Mouse (Mus musculus): ENCODE data around the gene Gli1. TPM values are rescaled to one million over a fixed set of nuclear protein-coding genes. Genes with fewer than 3 reads are reported as not detected.
A peak's percentile ranks its signal among the peaks of the same experiment; 100 is the strongest.

Gene Gli1
- polyA plus RNA-seq, 1 experiment = 1.00 TPM

GRCm38 (mm10) chr10:127285644-127286043, 56.1 kb downstream of the Gli1 start:
- H3K4me3 ChIP-seq = no peak overlapping the region
- TF ChIP-seq POLR2A (IDR thresholded peaks at IDR 0.05; ENCODE audit: insufficient read length, low read depth) = no peak
- no peaks in the 10 kb centered on the region for H3K27me3 ChIP-seq (ENCODE audit: control insufficient read depth, insufficient read depth, insufficient read length)
- no peak overlapping the region for H3ac ChIP-seq (ENCODE audit: control insufficient read depth, insufficient read length)
- no peak overlapping the region for H3K4me2 ChIP-seq (ENCODE audit: low read depth)
- peaks cover 22% of the 10 kb centered on the region for H3K36me3 ChIP-seq (ENCODE audit: control insufficient read depth, insufficient read depth)
- H3K79me2 ChIP-seq (ENCODE audit: control insufficient read depth, insufficient read depth) = peaks cover 27% of the 10 kb centered on the region

DNA sequence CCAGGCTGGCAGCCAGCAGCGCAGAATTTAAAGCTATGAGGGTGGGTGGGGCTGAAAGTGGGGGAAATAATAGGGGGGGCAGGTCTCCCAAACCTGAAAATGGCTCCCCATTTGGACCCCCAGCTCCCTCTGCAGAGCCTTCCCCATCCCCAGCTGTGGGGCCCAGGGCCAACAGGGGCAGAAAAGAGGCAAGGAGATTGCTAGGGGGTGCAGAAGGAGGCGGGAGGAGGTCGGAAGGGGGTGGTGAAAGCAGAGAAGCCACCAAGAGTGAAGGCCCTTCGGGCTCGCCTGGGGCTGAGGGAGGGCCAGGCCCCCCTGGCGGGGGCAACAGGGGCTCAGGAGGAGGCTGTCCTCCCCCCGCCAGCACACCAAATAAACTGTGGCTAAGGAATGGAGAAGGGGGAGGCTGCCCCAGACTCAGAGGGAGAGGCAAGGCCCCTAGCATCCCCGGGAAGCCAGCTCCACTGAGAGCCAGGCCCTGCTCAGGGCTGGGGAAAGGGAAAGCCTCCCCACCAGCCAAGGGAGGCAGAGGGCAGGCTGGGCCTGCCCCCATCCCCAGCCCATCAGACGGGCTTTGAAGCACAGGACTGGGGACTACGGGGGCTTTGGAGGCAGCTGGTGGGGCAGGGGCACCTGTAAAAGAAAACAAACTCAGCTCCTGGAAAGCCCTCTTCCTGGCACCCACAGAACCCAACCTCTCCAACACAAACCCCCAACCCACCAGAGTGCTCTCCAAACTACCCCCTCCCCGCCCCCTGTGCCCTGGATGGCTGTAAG, 56.9 kb downstream of the Gli1 start:
- Histone ChIP-seq H3ac (ENCODE audit: control insufficient read depth, insufficient read length) (no peak overlapping the region), H3K4me3 (no peak overlapping the region), H3K27me3 (ENCODE audit: control insufficient read depth, insufficient read depth, insufficient read length) (no peaks in the 10 kb centered on the region), H3K4me2 (ENCODE audit: low read depth) (no peak overlapping the region), H3K36me3 (ENCODE audit: control insufficient read depth, insufficient read depth) (peaks cover 28% of the 10 kb centered on the region), H3K79me2 (ENCODE audit: control insufficient read depth, insufficient read depth) (peaks cover 27% of the 10 kb centered on the region)
- TF ChIP-seq POLR2A (IDR thresholded peaks at IDR 0.05; ENCODE audit: insufficient read length, low read depth) = peak; percentile 10
- no peak for TF ChIP-seq USF1 (IDR thresholded peaks at IDR 0.05; ENCODE audit: low read depth)
- no peak for TF ChIP-seq CEBPB (IDR thresholded peaks at IDR 0.05; ENCODE audit: insufficient read depth, poor library complexity, severe bottlenecking)
- TF ChIP-seq MYOD1 (IDR thresholded peaks at IDR 0.05; ENCODE audit: control insufficient read depth in 1 of 3, insufficient read length in 2 of 3, low read depth in 2 of 3) = no peak
- TF ChIP-seq SRF (IDR thresholded peaks at IDR 0.05; ENCODE audit: control insufficient read depth, insufficient read length, low read depth) = no peak
- TF ChIP-seq E2F4 (IDR thresholded peaks at IDR 0.05; ENCODE audit: insufficient read depth) = no peak
- no peak for TF ChIP-seq REST (IDR thresholded peaks at IDR 0.05; ENCODE audit: insufficient read depth, insufficient read length)

GRCm38 (mm10) chr10:127284105-127284622, 57.6 kb downstream of the Gli1 start:
- no peaks in the 10 kb centered on the region for H3K27me3 ChIP-seq (ENCODE audit: control insufficient read depth, insufficient read depth, insufficient read length)
- peaks cover 34% of the 10 kb centered on the region for H3K36me3 ChIP-seq (ENCODE audit: control insufficient read depth, insufficient read depth)

GRCm38 (mm10) chr10:127282620-127283215, 59.1 kb downstream of the Gli1 start:
- Histone ChIP-seq H3K36me3 (ENCODE audit: control insufficient read depth, insufficient read depth) (peaks cover 40% of the 10 kb centered on the region), H3K4me3 (no peak overlapping the region), H3K27me3 (ENCODE audit: control insufficient read depth, insufficient read depth, insufficient read length) (no peaks in the 10 kb centered on the region), H3ac (ENCODE audit: control insufficient read depth, insufficient read length) (no peak overlapping the region), H3K4me2 (ENCODE audit: low read depth) (no peak overlapping the region), H3K79me2 (ENCODE audit: control insufficient read depth, insufficient read depth) (peaks cover 21% of the 10 kb centered on the region)
- TF ChIP-seq TCF12 (IDR thresholded peaks at IDR 0.05; ENCODE audit: insufficient read depth, poor library complexity, severe bottlenecking) (no peak), POLR2AphosphoS2 (IDR thresholded peaks at IDR 0.05; ENCODE audit: insufficient read length, low read depth) (peak; percentile 48), MYOD1 (IDR thresholded peaks at IDR 0.05; ENCODE audit: control insufficient read depth in 1 of 3, insufficient read length in 2 of 3, low read depth in 2 of 3) (no peak)

More at GRCm38 (mm10) chr10:127284105-127284622, 57.6 kb downstream of the Gli1 start:
- TF ChIP-seq POLR2A (IDR thresholded peaks at IDR 0.05; ENCODE audit: insufficient read length, low read depth) (peak; percentile 22), USF1 (IDR thresholded peaks at IDR 0.05; ENCODE audit: low read depth) (no peak), TCF3 (IDR thresholded peaks at IDR 0.05; ENCODE audit: insufficient read length, low read depth) (no peak), MYOD1 (IDR thresholded peaks at IDR 0.05; ENCODE audit: control insufficient read depth in 1 of 3, insufficient read length in 2 of 3, low read depth in 2 of 3) (no peak), SRF (IDR thresholded peaks at IDR 0.05; ENCODE audit: control insufficient read depth, insufficient read length, low read depth) (no peak), MAX (IDR thresholded peaks at IDR 0.05; ENCODE audit: low read depth) (no peak), POLR2AphosphoS2 (IDR thresholded peaks at IDR 0.05; ENCODE audit: insufficient read length, low read depth) (peak; percentile 59), MYOG (IDR thresholded peaks at IDR 0.05; ENCODE audit: control insufficient read depth in 1 of 3, insufficient read depth in 1 of 3, insufficient read length in 2 of 3, low read depth in 2 of 3) (no peak), E2F4 (IDR thresholded peaks at IDR 0.05; ENCODE audit: insufficient read depth) (no peak)
- no peak overlapping the region for H3K4me2 ChIP-seq (ENCODE audit: low read depth)
- H3K4me3 ChIP-seq = no peak overlapping the region
- no peak overlapping the region for H3ac ChIP-seq (ENCODE audit: control insufficient read depth, insufficient read length)
- H3K79me2 ChIP-seq (ENCODE audit: control insufficient read depth, insufficient read depth) = peaks cover 27% of the 10 kb centered on the region

GRCm38 (mm10) chr10:127281316-127281715, 60.5 kb downstream of the Gli1 start:
- Histone ChIP-seq H3K4me2 (ENCODE audit: low read depth) (no peak overlapping the region), H3K36me3 (ENCODE audit: control insufficient read depth, insufficient read depth) (peaks cover 41% of the 10 kb centered on the region), H3K27me3 (ENCODE audit: control insufficient read depth, insufficient read depth, insufficient read length) (no peaks in the 10 kb centered on the region), H3K4me3 (no peak overlapping the region), H3ac (ENCODE audit: control insufficient read depth, insufficient read length) (no peak overlapping the region), H3K79me2 (ENCODE audit: control insufficient read depth, insufficient read depth) (peaks cover 7% of the 10 kb centered on the region)
- no peak for TF ChIP-seq E2F4 (IDR thresholded peaks at IDR 0.05; ENCODE audit: insufficient read depth)
- no peak for TF ChIP-seq CEBPB (IDR thresholded peaks at IDR 0.05; ENCODE audit: insufficient read depth, poor library complexity, severe bottlenecking)
- TF ChIP-seq REST (IDR thresholded peaks at IDR 0.05; ENCODE audit: insufficient read depth, insufficient read length) = no peak
- TF ChIP-seq USF1 (IDR thresholded peaks at IDR 0.05; ENCODE audit: low read depth) = no peak
- peak; percentile 87 for TF ChIP-seq POLR2AphosphoS2 (IDR thresholded peaks at IDR 0.05; ENCODE audit: insufficient read length, low read depth)
- TF ChIP-seq MYOG (IDR thresholded peaks at IDR 0.05; ENCODE audit: control insufficient read depth in 1 of 3, insufficient read depth in 1 of 3, insufficient read length in 2 of 3, low read depth in 2 of 3) = no peak
- TF ChIP-seq TCF12 (IDR thresholded peaks at IDR 0.05; ENCODE audit: insufficient read depth, poor library complexity, severe bottlenecking) = no peak
- peak; percentile 12 for TF ChIP-seq POLR2A (IDR thresholded peaks at IDR 0.05; ENCODE audit: insufficient read length, low read depth)
- no peak for TF ChIP-seq SRF (IDR thresholded peaks at IDR 0.05; ENCODE audit: control insufficient read depth, insufficient read length, low read depth)
- no peak for TF ChIP-seq TCF3 (IDR thresholded peaks at IDR 0.05; ENCODE audit: insufficient read length, low read depth)

Other genes with a start within 250 kb of the Gli1 start
- gene Os9, start 220.8 kb downstream of the Gli1 start, polyA plus RNA-seq (2012; fragmentation: generic; extraction: Trizol) = 67.2 TPM
- 12.4 TPM for gene B4galnt1, start 176.7 kb downstream of the Gli1 start, polyA plus RNA-seq (2012; fragmentation: generic; extraction: Trizol)
- gene Slc26a10, start 161.3 kb downstream of the Gli1 start, polyA plus RNA-seq (2012; fragmentation: generic; extraction: Trizol) = 1.3 TPM
- gene Arhgef25, start 151.9 kb downstream of the Gli1 start, polyA plus RNA-seq (2012; fragmentation: generic; extraction: Trizol) = 25.3 TPM
- 42.4 TPM for gene Dtx3, start 146.2 kb downstream of the Gli1 start, polyA plus RNA-seq (2012; fragmentation: generic; extraction: Trizol)
- 22.5 TPM for gene Pip4k2c, start 130.4 kb downstream of the Gli1 start, polyA plus RNA-seq (2012; fragmentation: generic; extraction: Trizol)
- gene Kif5a, start 78.6 kb downstream of the Gli1 start, polyA plus RNA-seq (2012; fragmentation: generic; extraction: Trizol) = 0.14 TPM
- 250 TPM for gene Dctn2, start 75.6 kb downstream of the Gli1 start, polyA plus RNA-seq (2012; fragmentation: generic; extraction: Trizol)
- 24.7 TPM for gene Mbd6, start 53.0 kb downstream of the Gli1 start, polyA plus RNA-seq (2012; fragmentation: generic; extraction: Trizol)
- 280 TPM for gene Mars, start 30.2 kb downstream of the Gli1 start, polyA plus RNA-seq (2012; fragmentation: generic; extraction: Trizol)
- 0.77 TPM for gene Arhgap9, start 20.0 kb downstream of the Gli1 start, polyA plus RNA-seq (2012; fragmentation: generic; extraction: Trizol)
- gene Inhbe, start 12.4 kb upstream of the Gli1 start, polyA plus RNA-seq (2012; fragmentation: generic; extraction: Trizol) = 0.10 TPM
- gene Inhbc, start 28.5 kb upstream of the Gli1 start, polyA plus RNA-seq (2012; fragmentation: generic; extraction: Trizol) = not detected
- 63.4 TPM for gene R3hdm2, start 38.4 kb upstream of the Gli1 start, polyA plus RNA-seq (2012; fragmentation: generic; extraction: Trizol)
- 125 TPM for gene Stac3, start 159.7 kb upstream of the Gli1 start, polyA plus RNA-seq (2012; fragmentation: generic; extraction: Trizol)
- gene Ndufa4l2, start 173.0 kb upstream of the Gli1 start, polyA plus RNA-seq (2012; fragmentation: generic; extraction: Trizol) = 2.9 TPM
- 535 TPM for gene Shmt2, start 180.5 kb upstream of the Gli1 start, polyA plus RNA-seq (2012; fragmentation: generic; extraction: Trizol)
- gene Nxph4, start 192.6 kb upstream of the Gli1 start, polyA plus RNA-seq (2012; fragmentation: generic; extraction: Trizol) = 3.9 TPM

Measured in myocyte (in vitro differentiated cells).